Mouse (Mus musculus) heart, postnatal 0 days (tissue): Measurements from ENCODE around the gene Siglec1.

ENCODE experiments used
- CTCF ChIP-seq: IDR thresholded peaks from 2 replicates; pipeline ENCODE4 v1.5.1; 2016; ENCODE audit warnings: antibody characterized with exemption, control low read depth, low read depth
- EP300 ChIP-seq: IDR thresholded peaks from 2 replicates; pipeline ENCODE4 v1.6.1; 2016; ENCODE audit warnings: antibody characterized with exemption, low read depth

- TF ChIP-seq CTCF: no peak
- no peak for TF ChIP-seq EP300
Measured at GRCm38 (mm10) chr2:131038675-131039074, 47.9 kb downstream of the Siglec1 start.
